Mouse (Mus musculus) limb, embryonic 14.5 days (tissue): ENCODE results near the gene Fbl. TPM values are rescaled to one million over a fixed set of nuclear protein-coding genes. Genes with fewer than 3 reads are reported as not detected.
"Not testable (repeated sequence)": the region's sequence is repeated elsewhere in the genome, so short reads cannot be mapped to it uniquely, and the experiment has no call there.

Source experiments
- ATAC-seq: fragments of 200-750 bp; cut with Nextera tagmentation; 2 replicates; pipeline ENCODE4 v1.8.0; 2017; ENCODE audit warnings: low read depth, moderate number of reproducible peaks, moderate TSS enrichment; ENCODE audit not compliant: low FRiP score
- DNase-seq: peaks from one replicate; pipeline ENCODE4 v3.0.0-alpha.2; 2015; ENCODE audit warnings: low spot score
- H3K27ac ChIP-seq: fragments of 300-500 bp; sonication (generic); replicated peaks from 2 replicates; pipeline ENCODE4 v1.5.1; 2014; ENCODE audit warnings: low read depth, mild to moderate bottlenecking, low read length, moderate library complexity, mixed read lengths
- H3K27me3 ChIP-seq: fragments of 300-500 bp; sonication (generic); 2 replicates; pipeline ENCODE4 v1.6.1; 2014; ENCODE audit warnings: low read length, mixed read lengths; ENCODE audit not compliant: control insufficient read depth, insufficient read depth
- H3K36me3 ChIP-seq: fragments of 300-500 bp; sonication (generic); 2 replicates; pipeline ENCODE4 v1.6.1; 2014; ENCODE audit warnings: mild to moderate bottlenecking, low read length, moderate library complexity, mixed read lengths; ENCODE audit not compliant: control insufficient read depth, insufficient read depth
- H3K4me1 ChIP-seq: fragments of 300-500 bp; sonication (generic); 2 replicates; pipeline ENCODE4 v1.6.1; 2014; ENCODE audit warnings: antibody characterized with exemption, low read length, mixed read lengths; ENCODE audit not compliant: control insufficient read depth, insufficient read depth
- H3K4me2 ChIP-seq: fragments of 300-500 bp; sonication (generic); replicated peaks from 2 replicates; pipeline ENCODE4 v1.6.1; 2014; ENCODE audit warnings: low read depth, mild to moderate bottlenecking, low read length, moderate library complexity; ENCODE audit not compliant: severe bottlenecking
- H3K4me3 ChIP-seq: fragments of 300-500 bp; sonication (generic); replicated peaks from 2 replicates; pipeline ENCODE4 v1.5.1; 2014; ENCODE audit warnings: low read length
- H3K9ac ChIP-seq: fragments of 300-500 bp; sonication (generic); 2 replicates; pipeline ENCODE4 v1.6.1; 2014; ENCODE audit warnings: mild to moderate bottlenecking, low read depth, low read length, moderate library complexity; ENCODE audit not compliant: severe bottlenecking
- H3K9me3 ChIP-seq: fragments of 300-500 bp; sonication (generic); 2 replicates; pipeline ENCODE4 v1.6.1; 2016; ENCODE audit warnings: low read length; ENCODE audit not compliant: control insufficient read depth
- POLR2A ChIP-seq: fragments of 200-500 bp; IDR thresholded peaks from 2 replicates; pipeline ENCODE4 v1.8.0; 2012; ENCODE audit warnings: inconsistent platforms, mild to moderate bottlenecking, moderate library complexity, borderline replicate concordance; ENCODE audit not compliant: insufficient read depth, insufficient read length; ENCODE audit errors: extremely low read depth
- WGBS: fragments of 180-500 bp; shearing (Covaris S2); extraction: QIAGEN DNeasy Blood & Tissue Kit; methylation state at CpG from one replicate; pipeline ENCODE4 v1.1.7; 2014; 5-methylcytosine and 5-hydroxymethylcytosine counted together
- polyA plus RNA-seq, 2 experiments: library from polyadenylated mRNA; depleted of rRNA in 1 of 2; stranded (reverse) in 1 of 2; unstranded in 1 of 2; fragments of >200 nt; fragmentation: Nextera tagmentation in 1 of 2; extraction: Ambion mirVana in 1 of 2; gene quantifications; 2 replicates each; pipeline versions ENCODE4 v1.2.1 to v1.2.3; 2012 to 2014

The Fbl gene
- polyA plus RNA-seq, 2 experiments: 45.9 to 299 TPM

GRCm38 (mm10) chr7:28151584-28152221, 17.8 kb upstream of the Fbl start:
- no peak overlapping the region for H3K4me2 ChIP-seq
- WGBS: 16% methylated on average over 13 of the region's 13 CpGs
- no peaks in the 10 kb centered on the region for H3K36me3 ChIP-seq
- no peaks in the 10 kb centered on the region for H3K27me3 ChIP-seq
- no peak for DNase-seq
- H3K9ac ChIP-seq: peak overlapping the region; percentile 34; the same call in 1 of the 2 replicates
- TF ChIP-seq POLR2A: no peak
- no peak for ATAC-seq
- no peak overlapping the region for H3K4me3 ChIP-seq
- H3K9me3 ChIP-seq: no peaks in the 10 kb centered on the region
- no peaks in the 10 kb centered on the region for H3K4me1 ChIP-seq
- H3K27ac ChIP-seq: no peak overlapping the region

- H3K27me3 ChIP-seq, H3K4me3 ChIP-seq, H3K27ac ChIP-seq, H3K9me3 ChIP-seq, H3K4me1 ChIP-seq, H3K4me2 ChIP-seq, H3K36me3 ChIP-seq, H3K9ac ChIP-seq, ATAC-seq, DNase-seq: not testable (repeated sequence)
- WGBS: 48% methylated on average over 4 of the region's 5 CpGs
Observed at GRCm38 (mm10) chr7:28153595-28153994, 15.9 kb upstream of the Fbl start.

- H3K27ac ChIP-seq: no peak overlapping the region
- H3K4me1 ChIP-seq: no peaks in the 10 kb centered on the region
- no peaks in the 10 kb centered on the region for H3K9me3 ChIP-seq
- ATAC-seq: no peak
- no peak for TF ChIP-seq POLR2A
- DNase-seq: no peak
- 46% methylated on average over 6 of the region's 6 CpGs for WGBS
- no peaks in the 10 kb centered on the region for H3K36me3 ChIP-seq
- H3K4me3 ChIP-seq: no peak overlapping the region
- no peaks in the 10 kb centered on the region for H3K27me3 ChIP-seq
- no peak overlapping the region for H3K9ac ChIP-seq
- no peak overlapping the region for H3K4me2 ChIP-seq
Observed at GRCm38 (mm10) chr7:28159292-28159691, 10.2 kb upstream of the Fbl start.

- Histone ChIP-seq H3K4me2 (no peak overlapping the region), H3K36me3 (no peaks in the 10 kb centered on the region), H3K9ac (no peak overlapping the region), H3K9me3 (no peaks in the 10 kb centered on the region), H3K4me1 (no peaks in the 10 kb centered on the region), H3K27me3 (no peaks in the 10 kb centered on the region), H3K27ac (no peak overlapping the region), H3K4me3 (no peak overlapping the region)
- 82% methylated on average over 3 of the region's 3 CpGs for WGBS
- ATAC-seq (no peak), DNase-seq (no peak)
- TF ChIP-seq POLR2A: no peak
Observed at GRCm38 (mm10) chr7:28159893-28160292, 9.6 kb upstream of the Fbl start.

GRCm38 (mm10) chr7:28161163-28161749, 8.3 kb upstream of the Fbl start:
- Histone ChIP-seq H3K4me2 (no peak overlapping the region), H3K36me3 (no peaks in the 10 kb centered on the region), H3K4me3 (no peak overlapping the region), H3K9ac (no peak overlapping the region; the same call in 1 of the 2 replicates), H3K4me1 (no peaks in the 10 kb centered on the region), H3K27me3 (no peaks in the 10 kb centered on the region), H3K9me3 (no peaks in the 10 kb centered on the region), H3K27ac (no peak overlapping the region)
- ATAC-seq (no peak), DNase-seq (no peak)
- no peak for TF ChIP-seq POLR2A
- WGBS: 49% methylated on average over 9 of the region's 9 CpGs

- Histone ChIP-seq H3K9me3 (no peaks in the 10 kb centered on the region), H3K4me2 (no peak overlapping the region), H3K27ac (no peak overlapping the region), H3K4me1 (peaks cover 6% of the 10 kb centered on the region), H3K9ac (no peak overlapping the region), H3K27me3 (no peaks in the 10 kb centered on the region), H3K36me3 (no peaks in the 10 kb centered on the region), H3K4me3 (no peak overlapping the region)
- TF ChIP-seq POLR2A: no peak
- no peak for ATAC-seq
- DNase-seq: no peak
- WGBS: 79% methylated on average over 6 of the region's 6 CpGs
Observed at GRCm38 (mm10) chr7:28165406-28165805, 4.1 kb upstream of the Fbl start.
